Mouse (Mus musculus) mesoderm, embryonic 11.5 days (tissue): ENCODE data around the gene Snrpd3.

Experiments used
- DNase-seq: peaks from one replicate; pipeline ENCODE4 v3.0.0-alpha.2; 2012; ENCODE audit warnings: low read depth, low spot score

The Snrpd3 gene

DNA sequence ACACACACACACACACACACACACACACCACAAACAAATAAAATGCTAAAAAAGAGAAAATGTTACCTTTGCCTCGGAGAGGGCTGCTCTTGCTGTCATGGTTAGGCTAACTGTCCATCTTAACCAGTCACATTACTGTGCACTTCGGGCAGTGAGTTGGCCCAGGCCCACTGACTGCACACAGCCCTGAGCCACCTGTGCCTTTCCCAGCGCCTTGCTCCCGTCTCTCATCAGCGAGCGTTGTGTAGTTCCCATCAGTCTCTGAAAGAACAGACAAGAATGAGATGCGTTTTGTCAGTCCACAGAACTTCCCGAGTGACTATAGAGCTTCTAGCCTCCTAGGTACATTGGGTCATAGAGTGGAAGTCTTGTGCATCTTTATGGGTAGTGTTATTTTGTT, 16.9 kb downstream of the Snrpd3 start:
- DNase-seq: no peak

DNA sequence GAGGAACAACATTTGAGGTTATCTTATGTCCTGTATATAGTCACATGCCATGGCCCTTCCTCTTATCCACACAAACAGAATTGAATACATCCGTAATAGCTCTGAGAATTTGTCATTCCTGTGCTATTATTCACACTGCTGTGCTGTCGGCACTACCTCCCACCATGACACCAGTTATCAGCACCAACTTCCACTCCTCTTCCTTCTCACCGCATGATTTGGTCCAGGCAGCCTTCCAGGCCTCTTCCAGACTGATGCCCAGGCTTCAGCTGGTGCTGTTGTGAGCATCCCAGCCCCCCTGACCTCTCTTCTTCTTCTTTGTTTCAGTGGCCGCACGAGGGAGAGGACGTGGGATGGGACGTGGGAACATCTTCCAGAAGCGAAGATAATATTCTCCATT, 17.6 kb downstream of the Snrpd3 start:
- DNase-seq: no peak

GRCm38 (mm10) chr10:75535423-75535822, 18.1 kb downstream of the Snrpd3 start:
- DNase-seq: no peak

DNA sequence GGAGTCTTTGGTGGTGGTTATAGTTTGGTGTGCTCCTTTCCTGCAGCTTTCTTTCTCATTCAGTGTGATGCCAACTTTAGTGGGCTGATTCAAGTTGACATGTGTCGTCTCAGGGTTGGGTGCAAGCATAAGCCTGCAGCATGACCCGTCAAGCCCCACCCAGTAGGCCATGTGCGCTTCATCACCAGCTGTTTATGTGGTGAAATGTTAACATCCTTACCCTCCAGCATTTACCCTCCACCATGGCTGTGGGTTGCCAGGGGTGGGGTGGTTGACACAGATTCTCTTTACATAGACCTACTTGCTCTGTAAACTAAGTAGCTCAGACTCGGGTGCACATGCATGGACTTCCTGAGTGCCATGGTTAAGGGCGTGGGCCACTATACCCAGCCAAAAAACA, 18.8 kb downstream of the Snrpd3 start:
- DNase-seq: no peak

DNA sequence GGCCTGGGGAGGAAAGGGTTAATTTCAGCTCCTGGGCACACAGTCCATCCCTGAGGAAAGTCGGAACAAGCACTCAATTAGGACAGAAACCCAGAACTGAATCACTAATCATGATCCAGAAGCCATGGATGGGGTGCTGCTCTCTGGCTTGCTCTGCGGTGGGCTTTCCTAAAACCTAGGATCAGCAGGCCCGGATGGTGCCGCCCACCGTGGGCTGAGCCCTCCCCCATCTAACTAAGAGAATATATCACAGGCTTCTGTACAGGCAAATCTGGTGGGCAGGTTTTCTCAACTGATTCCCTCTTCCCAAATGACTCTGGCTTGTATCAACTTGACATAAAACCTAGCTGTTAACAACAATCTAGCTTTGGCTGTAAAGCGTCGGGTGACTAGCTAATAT, 30.6 kb downstream of the Snrpd3 start:
- no peak for DNase-seq

GRCm38 (mm10) chr10:75548486-75548885, 31.1 kb downstream of the Snrpd3 start:
- peak; percentile 24 for DNase-seq

DNA sequence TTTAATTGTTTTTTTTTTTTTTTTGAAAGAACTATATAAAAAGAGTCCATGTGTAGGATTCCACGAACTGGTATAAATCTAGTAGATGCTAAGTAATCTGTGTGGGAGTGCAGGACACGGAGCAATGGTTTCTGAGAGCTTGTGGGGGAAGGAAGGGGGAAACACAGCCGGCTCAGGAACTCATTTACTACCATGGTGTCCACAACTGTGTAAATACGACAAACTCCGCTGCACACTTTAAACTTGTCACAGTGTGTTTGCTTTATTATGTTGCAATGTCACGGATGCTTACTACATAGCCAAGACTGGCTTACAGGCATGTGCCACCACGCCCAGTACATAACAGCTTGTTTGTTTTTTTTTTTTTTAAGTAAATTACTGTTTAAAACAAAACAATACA, 32.5 kb downstream of the Snrpd3 start:
- DNase-seq: no peak

- no peak for DNase-seq
Observed at GRCm38 (mm10) chr10:75551175-75551574, 33.8 kb downstream of the Snrpd3 start.

DNA sequence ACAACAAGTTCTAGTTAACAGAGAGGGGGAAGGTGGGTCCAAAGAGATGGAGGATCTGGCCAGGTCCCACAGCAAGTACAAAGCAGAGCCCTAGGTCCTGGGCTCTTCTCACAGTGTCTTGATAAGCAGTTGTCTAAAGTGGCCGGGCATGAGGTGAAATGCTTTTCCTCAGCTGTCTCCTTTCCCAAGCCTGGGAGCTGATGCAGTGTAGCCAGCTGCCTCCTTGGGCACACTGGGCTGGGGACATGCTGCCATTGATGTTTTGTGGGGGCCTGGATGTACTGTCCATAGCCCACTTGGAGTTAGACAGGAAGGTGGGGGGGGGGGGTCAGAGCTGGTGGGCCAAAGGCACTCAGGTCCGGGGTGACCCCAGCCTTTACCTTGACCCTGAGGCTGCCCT, 34.8 kb downstream of the Snrpd3 start:
- DNase-seq: no peak

- DNase-seq: no peak
Observed at GRCm38 (mm10) chr10:75552701-75553450, 35.5 kb downstream of the Snrpd3 start.

- no peak for DNase-seq
Observed at GRCm38 (mm10) chr10:75554090-75554489, 36.7 kb downstream of the Snrpd3 start.

- DNase-seq: no peak
Observed at GRCm38 (mm10) chr10:75555557-75555956, 38.2 kb downstream of the Snrpd3 start.

GRCm38 (mm10) chr10:75556026-75556425, 38.7 kb downstream of the Snrpd3 start:
- peak; percentile 39 for DNase-seq

DNA sequence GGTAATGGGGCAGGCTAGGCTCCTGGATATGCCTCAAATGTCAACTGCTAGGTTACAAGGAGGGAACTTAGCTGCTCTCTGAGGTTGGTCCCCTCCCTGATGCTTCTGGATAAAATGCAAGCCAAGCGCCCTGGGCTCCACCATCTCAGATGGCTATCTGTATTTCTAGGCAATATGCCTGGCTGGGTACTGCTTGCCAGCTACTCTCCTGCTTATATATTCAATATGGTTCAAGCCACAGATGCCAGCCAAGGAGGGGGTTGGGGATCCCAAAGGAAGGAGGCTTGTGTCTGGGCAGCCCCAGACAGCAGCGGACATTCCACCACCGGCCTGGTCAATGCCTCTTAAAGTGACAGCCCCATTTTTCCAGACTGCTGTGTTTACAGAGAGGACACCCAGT, 41.2 kb downstream of the Snrpd3 start:
- DNase-seq: no peak

- peak; percentile 23 for DNase-seq
Observed at GRCm38 (mm10) chr10:75559041-75559675, 41.8 kb downstream of the Snrpd3 start.

- peak; percentile 29 for DNase-seq
Observed at GRCm38 (mm10) chr10:75559676-75560548, 42.6 kb downstream of the Snrpd3 start, which contains the start of gene Lrrc75b. Gene Lrrc75b, minus strand, starts transcription at chr10:75560330.

GRCm38 (mm10) chr10:75560549-75560899, 43.2 kb downstream of the Snrpd3 start:
- no peak for DNase-seq

GRCm38 (mm10) chr10:75561071-75561654, 43.8 kb downstream of the Snrpd3 start, which contains the start of gene Ggt1:
Gene Ggt1, plus strand, starts transcription at chr10:75561604.
- no peak for DNase-seq

GRCm38 (mm10) chr10:75562596-75562995, 45.2 kb downstream of the Snrpd3 start:
- no peak for DNase-seq

DNA sequence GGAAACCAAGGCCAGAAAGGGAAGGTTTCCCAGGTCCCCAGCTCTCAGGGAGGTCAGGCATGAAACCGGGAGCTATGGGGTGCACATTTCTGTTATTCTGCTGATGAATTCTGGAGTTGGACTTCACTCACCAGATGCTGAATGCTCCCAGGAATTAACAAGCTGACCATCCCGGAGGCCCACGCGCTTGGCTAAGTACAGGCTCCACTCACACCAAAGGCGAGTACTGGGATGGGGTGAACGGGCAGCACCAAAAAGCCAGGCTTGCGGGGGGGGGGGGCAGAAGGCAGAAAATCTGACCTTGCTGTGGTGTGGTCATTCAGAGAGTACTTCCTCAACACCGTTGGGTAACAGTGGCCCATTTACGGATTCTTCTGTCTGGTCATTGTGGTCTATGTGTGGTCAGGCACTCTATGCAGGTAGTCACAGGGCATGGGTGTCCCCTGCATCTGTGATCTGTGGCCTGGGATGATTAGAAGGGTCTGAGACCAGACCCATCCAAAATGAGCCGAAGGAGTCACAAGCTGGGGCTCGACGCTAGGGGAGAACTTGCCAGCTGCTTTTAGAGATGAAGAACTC, 47.4 kb downstream of the Snrpd3 start:
- DNase-seq: no peak

DNA sequence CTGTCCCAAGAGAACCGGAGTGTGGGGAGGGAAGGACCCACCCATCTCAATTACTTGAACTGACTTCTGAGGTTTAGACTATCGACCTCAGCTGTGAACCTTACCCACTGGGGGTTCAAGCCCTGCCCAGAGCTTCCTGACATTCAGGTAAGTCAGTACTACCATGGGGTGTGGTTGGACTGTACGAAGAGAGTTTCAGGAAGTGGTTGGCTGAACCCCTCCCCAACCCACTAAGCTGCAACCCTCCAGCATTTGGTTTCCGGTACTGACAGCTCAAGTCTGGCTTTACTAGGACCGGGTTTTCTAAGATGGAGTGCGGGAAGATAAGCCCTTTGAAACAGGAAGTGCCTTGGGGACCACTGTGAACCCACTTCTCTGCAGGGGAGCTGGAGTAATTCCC, 48.1 kb downstream of the Snrpd3 start:
- no peak for DNase-seq

GRCm38 (mm10) chr10:75565906-75566305, 48.6 kb downstream of the Snrpd3 start:
- DNase-seq: no peak
